Mouse (Mus musculus) C2C12 (cell line): Measurements from ENCODE around the gene Stxbp2. TPM values are rescaled to one million over a fixed set of nuclear protein-coding genes. Genes with fewer than 3 reads are reported as not detected.
A peak's percentile ranks its signal among the peaks of the same experiment; 100 is the strongest.
"Not testable (repeated sequence)": the region's sequence is repeated elsewhere in the genome, so short reads cannot be mapped to it uniquely, and the experiment has no call there.

Experiments
- H3K27me3 ChIP-seq: one replicate; pipeline ENCODE4 v1.6.1; 2011; ENCODE audit not compliant: control insufficient read depth, insufficient read depth, insufficient read length
- H3K36me3 ChIP-seq: one replicate; pipeline ENCODE4 v1.6.1; 2011; ENCODE audit not compliant: control insufficient read depth, insufficient read depth
- H3K4me3 ChIP-seq: one replicate; pipeline ENCODE4 v1.5.1; 2011; ENCODE audit warnings: mild to moderate bottlenecking, control low read depth; ENCODE audit not compliant: poor library complexity, insufficient read depth, severe bottlenecking
- H3K79me2 ChIP-seq: one replicate; pipeline ENCODE4 v1.6.1; 2011; ENCODE audit not compliant: control insufficient read depth, insufficient read depth
- H3K79me3 ChIP-seq: one replicate; pipeline ENCODE4 v1.6.1; 2011; ENCODE audit warnings: low read depth, control low read depth
- H3ac ChIP-seq: one replicate; pipeline ENCODE3; 2011; ENCODE audit warnings: low read depth; ENCODE audit not compliant: control insufficient read depth, insufficient read length
- CEBPB ChIP-seq: IDR thresholded peaks from one replicate; pipeline ENCODE4 v1.6.1; 2011; ENCODE audit warnings: low read depth, mild to moderate bottlenecking, control low read depth, moderate library complexity
- CTCF ChIP-seq: IDR thresholded peaks from one replicate; pipeline ENCODE4 v1.5.1; 2011; ENCODE audit not compliant: control insufficient read depth, insufficient read depth, insufficient read length
- FOSL1 ChIP-seq: IDR thresholded peaks from one replicate; pipeline ENCODE4 v1.8.0; 2011; ENCODE audit warnings: mild to moderate bottlenecking, low read length; ENCODE audit not compliant: poor library complexity, insufficient read depth, severe bottlenecking
- MAX ChIP-seq: IDR thresholded peaks from one replicate; pipeline ENCODE4 v1.6.1; 2011; ENCODE audit warnings: mild to moderate bottlenecking, control low read depth
- MYOD1 ChIP-seq: IDR thresholded peaks from one replicate; pipeline ENCODE4 v1.6.1; 2011; ENCODE audit warnings: low read depth; ENCODE audit not compliant: control insufficient read depth, insufficient read length
- MYOG ChIP-seq: IDR thresholded peaks from one replicate; pipeline ENCODE4 v1.6.1; 2011; ENCODE audit not compliant: control insufficient read depth, insufficient read length; ENCODE audit errors: extremely low read depth
- USF1 ChIP-seq: IDR thresholded peaks from one replicate; pipeline ENCODE4 v1.6.1; 2011; ENCODE audit warnings: low read depth, mild to moderate bottlenecking, control low read depth, moderate library complexity
- long read RNA-seq, 2 experiments: library from polyadenylated mRNA; unstranded; transcript quantifications; one replicate each; pipeline ENCODE4 v2.0.0; 2019 to 2020
- polyA plus RNA-seq: library from polyadenylated mRNA; unstranded; fragments of >200 nt; fragmentation: generic; extraction: Trizol; gene quantifications from one replicate; pipeline ENCODE4 v1.2.1, GENCODE M21; 2012; ENCODE audit warnings: missing spikeins

The Stxbp2 gene
- polyA plus RNA-seq: 8.9 TPM
- long read RNA-seq, experiment 1, transcript Stxbp2-207 (19 exons, 2,908 nt): major isoform, 15 of 21 reads
- long read RNA-seq, experiment 1, partial matches to known transcripts: 2 of 21 reads
- long read RNA-seq, experiment 1, other reads (novel, unspliced or antisense): 2 of 21 reads
- long read RNA-seq, experiment 2, transcript Stxbp2-207 (19 exons, 2,908 nt): major isoform, 59 of 98 reads
- long read RNA-seq, experiment 2, transcript Stxbp2-201 (19 exons, 1,847 nt): minor isoform, 11 of 98 reads
- long read RNA-seq, experiment 2, partial matches to known transcripts: 1 of 98 reads
- long read RNA-seq, experiment 2, other reads (novel, unspliced or antisense): 27 of 98 reads

DNA sequence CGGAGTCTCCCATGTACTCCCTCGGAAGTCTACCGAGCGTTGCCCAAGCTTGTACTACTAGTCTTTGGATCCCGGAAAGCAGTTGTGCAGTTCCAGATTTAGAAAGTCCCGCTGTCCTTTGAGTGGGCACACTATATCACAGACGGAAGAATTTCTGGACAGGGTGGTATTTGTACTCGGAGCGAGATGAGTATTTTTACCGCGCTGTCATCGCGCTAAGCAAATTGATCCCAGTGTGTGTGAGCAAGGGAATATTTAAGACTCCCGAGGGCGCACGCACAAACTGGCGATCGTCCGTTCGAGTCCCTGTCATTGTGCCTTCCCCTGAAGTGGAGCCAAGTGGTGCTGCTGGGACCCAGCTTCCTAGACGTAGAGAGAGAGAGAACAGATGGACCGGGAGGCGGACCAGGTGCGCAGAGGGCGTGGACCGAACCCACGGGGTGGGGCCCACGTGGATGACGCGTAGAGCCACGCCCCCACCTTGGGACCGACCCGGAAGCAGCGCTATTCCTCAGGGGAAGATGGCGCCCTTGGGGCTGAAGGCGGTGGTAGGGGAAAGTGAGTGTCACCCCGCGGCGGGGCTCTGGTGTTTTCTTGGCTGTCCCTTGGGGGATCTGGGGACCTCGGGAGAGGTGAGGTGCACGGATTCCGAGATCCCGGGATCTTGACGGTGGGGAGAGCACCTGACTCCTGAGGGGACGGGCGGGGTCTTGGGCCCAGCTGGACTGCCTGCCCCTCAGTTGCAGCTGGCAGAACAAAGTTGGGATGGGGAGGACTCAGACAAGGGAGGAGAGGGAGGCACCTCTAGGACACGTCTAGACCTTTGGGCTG, at the start of gene Stxbp2:
Stxbp2 (plus strand) TSS at position 309 of the 831 bp plus-strand sequence.
- no peaks in the 10 kb centered on the region for H3K36me3 ChIP-seq
- H3K4me3 ChIP-seq: peak within 1 kb of the TSS; percentile 34
- peak within 1 kb of the TSS; percentile 55 for H3ac ChIP-seq
- no peaks in the 10 kb centered on the region for H3K79me2 ChIP-seq
- H3K79me3 ChIP-seq: no peaks in the 10 kb centered on the region
- TF ChIP-seq FOSL1: no peak
- no peak for TF ChIP-seq MAX
- no peak for TF ChIP-seq USF1
- TF ChIP-seq MYOD1: no peak
- no peak for TF ChIP-seq CTCF
- TF ChIP-seq MYOG: no peak
- TF ChIP-seq CEBPB: no peak
- peaks cover 15% of the 10 kb centered on the region for H3K27me3 ChIP-seq

GRCm38 (mm10) chr8:3581961-3582360, 48.8 kb upstream of the Stxbp2 start:
- not testable (repeated sequence) for H3ac ChIP-seq, H3K79me3 ChIP-seq, H3K36me3 ChIP-seq, H3K79me2 ChIP-seq, H3K4me3 ChIP-seq
- peaks cover 12% of the 10 kb centered on the region for H3K27me3 ChIP-seq

- TF ChIP-seq MYOG: no peak
- Histone ChIP-seq H3K36me3 (no peaks in the 10 kb centered on the region), H3K79me3 (no peaks in the 10 kb centered on the region), H3K79me2 (no peaks in the 10 kb centered on the region), H3ac (no peak overlapping the region), H3K4me3 (no peak overlapping the region), H3K27me3 (peaks cover 18% of the 10 kb centered on the region)
Observed at GRCm38 (mm10) chr8:3586452-3586851, 44.3 kb upstream of the Stxbp2 start.

GRCm38 (mm10) chr8:3586993-3587390, 43.8 kb upstream of the Stxbp2 start, which contains the start of gene Camsap3:
TSS of gene Camsap3 (plus strand) at chr8:3587293.
- Histone ChIP-seq H3K79me2 (no peaks in the 10 kb centered on the region), H3K36me3 (no peaks in the 10 kb centered on the region), H3K27me3 (peaks cover 18% of the 10 kb centered on the region), H3ac (no peak within 1 kb of the TSS), H3K4me3 (no peak within 1 kb of the TSS), H3K79me3 (no peaks in the 10 kb centered on the region)
- no peak for TF ChIP-seq MYOG
- no peak for TF ChIP-seq USF1
- TF ChIP-seq MYOD1: no peak
- TF ChIP-seq CTCF: no peak
- TF ChIP-seq CEBPB: no peak
- TF ChIP-seq FOSL1: no peak
- TF ChIP-seq MAX: no peak

- Histone ChIP-seq H3K79me2 (no peaks in the 10 kb centered on the region), H3K27me3 (peaks cover 18% of the 10 kb centered on the region), H3K4me3 (no peak overlapping the region), H3K79me3 (no peaks in the 10 kb centered on the region), H3K36me3 (no peaks in the 10 kb centered on the region), H3ac (no peak overlapping the region)
- TF ChIP-seq USF1 (no peak), MAX (no peak), MYOD1 (no peak), CEBPB (no peak), MYOG (no peak), CTCF (no peak), FOSL1 (no peak)
Observed at GRCm38 (mm10) chr8:3587391-3588257, 43.1 kb upstream of the Stxbp2 start.

- Histone ChIP-seq H3ac (no peak overlapping the region), H3K79me2 (no peaks in the 10 kb centered on the region), H3K27me3 (peaks cover 19% of the 10 kb centered on the region), H3K36me3 (no peaks in the 10 kb centered on the region), H3K4me3 (no peak overlapping the region), H3K79me3 (no peaks in the 10 kb centered on the region)
- TF ChIP-seq MYOG (no peak), USF1 (no peak), CTCF (no peak), CEBPB (no peak), MYOD1 (no peak), MAX (no peak), FOSL1 (no peak)
Observed at GRCm38 (mm10) chr8:3588258-3588633, 42.5 kb upstream of the Stxbp2 start.
